Mouse (Mus musculus) megakaryocyte, embryonic 14.5 days (primary cell): Measurements from ENCODE around the gene Gm20815. TPM values are rescaled to one million over a fixed set of nuclear protein-coding genes. Genes with fewer than 3 reads are reported as not detected.
"Not testable (repeated sequence)": the region's sequence is repeated elsewhere in the genome, so short reads cannot be mapped to it uniquely, and the experiment has no call there.

Source experiments
- H3K27me3 ChIP-seq: replicated peaks from 2 replicates; pipeline ENCODE3; 2012; ENCODE audit warnings: inconsistent platforms
- H3K36me3 ChIP-seq: replicated peaks from 2 replicates; pipeline ENCODE3; 2012; ENCODE audit warnings: low read length, inconsistent platforms, mixed read lengths
- H3K4me1 ChIP-seq: 2 replicates; pipeline ENCODE4 v1.6.1; 2012; ENCODE audit warnings: inconsistent platforms
- H3K4me3 ChIP-seq: replicated peaks from 2 replicates; pipeline ENCODE3; 2012; ENCODE audit warnings: moderate library complexity, mild to moderate bottlenecking, inconsistent platforms
- H3K9me3 ChIP-seq: 2 replicates; pipeline ENCODE4 v1.6.1; 2012; ENCODE audit warnings: inconsistent platforms
- polyA plus RNA-seq: library from polyadenylated mRNA; stranded (reverse); fragments of >175 nt; gene quantifications from 2 replicates; pipeline ENCODE4 v1.2.3, GENCODE M21; 2012; ENCODE audit warnings: low replicate concordance; ENCODE audit not compliant: insufficient read depth

Gm20815 gene
- not detected in 2 replicates for polyA plus RNA-seq

- not testable (repeated sequence) for H3K4me3 ChIP-seq, H3K27me3 ChIP-seq, H3K36me3 ChIP-seq, H3K4me1 ChIP-seq, H3K9me3 ChIP-seq
These were observed at the start of gene Gm20815 for GRCm38 (mm10) chrY:8835069-8835468. Gene Gm20815 (minus strand): TSS chrY:8835169.
